Mouse (Mus musculus) small intestine, adult 2 months (tissue): ENCODE results near the gene Mta2. TPM values are rescaled to one million over a fixed set of nuclear protein-coding genes. Genes with fewer than 3 reads are reported as not detected.

Experiments
- H3K27ac ChIP-seq: fragments of 200-500 bp; 2 replicates; pipeline ENCODE4 v1.5.1; 2012; ENCODE audit warnings: low read depth, low read length, control low read depth, inconsistent platforms; ENCODE audit not compliant: insufficient read depth
- H3K27me3 ChIP-seq: fragments of 200-500 bp; 2 replicates; pipeline ENCODE4 v1.6.1; 2012; ENCODE audit warnings: mild to moderate bottlenecking, moderate library complexity, low read length, inconsistent platforms; ENCODE audit not compliant: control insufficient read depth, insufficient read depth
- H3K36me3 ChIP-seq: fragments of 200-500 bp; 2 replicates; pipeline ENCODE4 v1.6.1; 2012; ENCODE audit warnings: mild to moderate bottlenecking, low read length, control low read depth, inconsistent platforms; ENCODE audit not compliant: control insufficient read depth, insufficient read depth
- H3K4me1 ChIP-seq: fragments of 200-500 bp; 2 replicates; pipeline ENCODE4 v1.6.1; 2012; ENCODE audit warnings: low read length, inconsistent platforms, mixed read lengths; ENCODE audit not compliant: control insufficient read depth, insufficient read depth, insufficient read length
- H3K4me3 ChIP-seq: fragments of 200-500 bp; 2 replicates; pipeline ENCODE4 v1.5.1; 2012; ENCODE audit warnings: low read depth, mild to moderate bottlenecking, control low read depth, inconsistent platforms, low read length, moderate library complexity
- CTCF ChIP-seq: fragments of 200-500 bp; IDR thresholded peaks from 2 replicates; pipeline ENCODE4 v1.5.1; 2012; ENCODE audit warnings: low read depth, mild to moderate bottlenecking, control low read depth, inconsistent platforms, low read length, moderate library complexity, mixed read lengths; ENCODE audit not compliant: insufficient replicate concordance, insufficient read length; ENCODE audit errors: extremely low read depth
- POLR2A ChIP-seq: fragments of 200-500 bp; IDR thresholded peaks from 2 replicates; pipeline ENCODE4 v1.6.1; 2012; ENCODE audit warnings: low read depth, mild to moderate bottlenecking, control low read depth, inconsistent platforms, low read length, moderate library complexity
- WGBS: fragments of 180-500 bp; shearing (Covaris S2); methylation state at CpG from one replicate; pipeline ENCODE4 v1.1.7; 2018; 5-methylcytosine and 5-hydroxymethylcytosine counted together
- polyA plus RNA-seq: library from polyadenylated mRNA; depleted of rRNA; stranded (reverse); fragments of >200 nt; gene quantifications from 2 replicates; pipeline ENCODE4 v1.2.3, GENCODE M21; 2012

Gene Mta2
- polyA plus RNA-seq, 1 experiment = 21.7 TPM

DNA sequence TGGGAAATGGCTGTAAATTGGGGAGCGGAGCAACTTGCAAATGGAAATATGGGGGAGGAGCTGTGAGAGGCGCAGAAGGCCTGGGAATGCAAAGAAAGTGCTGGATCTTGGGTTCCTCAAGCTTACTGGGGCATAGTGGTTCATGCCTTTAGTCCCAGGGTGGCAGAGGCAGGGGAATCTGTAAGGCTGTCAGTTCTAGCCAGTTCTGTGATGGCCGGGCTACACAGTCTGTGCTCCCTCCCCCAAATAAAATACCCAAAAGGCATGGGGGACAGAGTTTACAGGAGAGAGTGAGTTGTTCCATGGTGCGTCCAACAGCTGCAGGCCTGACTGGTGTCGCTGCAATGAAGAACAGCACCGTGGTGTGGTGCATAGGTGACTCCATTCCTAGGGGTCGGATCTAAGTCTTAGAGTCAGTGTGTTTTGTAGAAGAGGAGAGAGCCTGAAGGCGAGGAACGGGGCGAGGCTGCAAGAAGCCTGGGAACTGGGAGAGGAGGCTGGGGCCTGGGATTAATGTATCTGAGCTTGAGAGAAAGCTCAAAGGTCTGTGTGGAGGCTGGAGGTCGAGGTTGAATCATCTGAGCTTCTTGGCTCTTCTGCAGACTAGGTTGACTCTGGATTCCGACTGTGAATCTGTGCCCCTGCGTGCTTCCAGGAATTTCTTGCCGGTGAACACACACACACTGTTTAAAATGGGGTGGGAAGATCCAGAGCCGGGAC lies 46.8 kb downstream of the Mta2 start:
- peaks cover 1% of the 10 kb centered on the region; the same call in 1 of the 2 replicates for H3K36me3 ChIP-seq
- peak overlapping the region; percentile 94 for H3K27ac ChIP-seq
- peak overlapping the region; percentile 73 for H3K4me3 ChIP-seq
- H3K4me1 ChIP-seq = peaks cover 48% of the 10 kb centered on the region
- 41% methylated on average over 15 of the region's 15 CpGs for WGBS
- H3K27me3 ChIP-seq = no peaks in the 10 kb centered on the region
- TF ChIP-seq POLR2A = no peak
- TF ChIP-seq CTCF = peak; percentile 7; the same call in 1 of the 2 replicates

GRCm38 (mm10) chr19:8989066-8989566 lies 47.4 kb downstream of the Mta2 start, which contains the start of gene Ahnak:
Gene Ahnak (plus strand): TSS chr19:8989284.
- peaks cover 43% of the 10 kb centered on the region for H3K4me1 ChIP-seq
- no peaks in the 10 kb centered on the region for H3K27me3 ChIP-seq
- H3K36me3 ChIP-seq = peaks cover 1% of the 10 kb centered on the region; the same call in 1 of the 2 replicates
- under 1% methylated on average over 42 of the region's 42 CpGs for WGBS
- peak within 1 kb of the TSS; percentile 94 for H3K27ac ChIP-seq
- H3K4me3 ChIP-seq = peak within 1 kb of the TSS; percentile 73
- TF ChIP-seq POLR2A (peak; percentile 92), CTCF (no peak)

DNA sequence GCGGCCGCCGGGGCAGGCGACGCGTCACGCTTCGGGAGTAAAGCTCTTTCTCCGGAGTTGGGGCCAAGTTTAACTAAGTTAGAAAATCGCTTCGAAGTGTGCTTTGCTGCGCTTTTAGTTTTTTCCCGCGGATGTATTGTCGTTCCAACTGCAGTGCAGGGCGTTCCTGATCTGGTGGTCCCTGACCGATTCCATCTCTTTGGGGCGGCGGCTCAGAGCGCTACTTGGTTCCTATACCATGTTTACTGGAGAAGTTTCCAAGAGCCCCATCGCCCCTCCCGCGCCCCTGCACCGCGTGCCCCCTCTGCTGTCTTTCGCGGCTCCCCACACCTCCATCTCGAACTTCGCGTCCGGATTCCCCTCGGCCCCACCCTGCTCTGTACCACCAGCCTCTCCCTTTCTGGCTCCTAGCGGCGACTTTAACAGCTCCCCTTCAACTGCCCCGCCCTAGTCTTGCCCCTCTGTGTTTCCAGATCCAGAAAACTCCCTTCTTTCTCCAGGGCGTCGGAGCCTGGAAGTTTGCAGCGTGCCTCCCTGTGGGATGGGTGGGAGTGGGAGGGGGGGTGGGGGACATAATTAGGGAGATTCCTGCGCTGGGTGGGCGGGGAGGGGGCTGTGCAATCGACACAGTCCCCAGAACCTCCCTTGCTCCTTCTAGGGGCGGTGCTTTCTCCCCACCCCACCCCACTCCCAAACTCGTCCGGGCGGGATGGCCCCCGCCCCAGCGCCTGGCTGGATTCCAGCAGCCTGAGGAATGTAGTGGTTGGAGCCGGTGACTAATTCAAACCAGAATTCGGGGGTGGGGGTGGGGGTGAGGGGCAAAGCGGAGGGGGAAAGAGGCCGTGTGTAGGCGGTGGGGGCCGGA lies 48.1 kb downstream of the Mta2 start:
- Histone ChIP-seq H3K27ac (peak overlapping the region; percentile 94), H3K4me1 (peaks cover 39% of the 10 kb centered on the region), H3K36me3 (peaks cover 1% of the 10 kb centered on the region; the same call in 1 of the 2 replicates), H3K27me3 (no peaks in the 10 kb centered on the region), H3K4me3 (peak overlapping the region; percentile 73)
- WGBS = under 1% methylated on average over 53 of the region's 53 CpGs
- TF ChIP-seq CTCF = no peak; the same call in 1 of the 2 replicates
- TF ChIP-seq POLR2A = no peak; the same call in 1 of the 2 replicates

DNA sequence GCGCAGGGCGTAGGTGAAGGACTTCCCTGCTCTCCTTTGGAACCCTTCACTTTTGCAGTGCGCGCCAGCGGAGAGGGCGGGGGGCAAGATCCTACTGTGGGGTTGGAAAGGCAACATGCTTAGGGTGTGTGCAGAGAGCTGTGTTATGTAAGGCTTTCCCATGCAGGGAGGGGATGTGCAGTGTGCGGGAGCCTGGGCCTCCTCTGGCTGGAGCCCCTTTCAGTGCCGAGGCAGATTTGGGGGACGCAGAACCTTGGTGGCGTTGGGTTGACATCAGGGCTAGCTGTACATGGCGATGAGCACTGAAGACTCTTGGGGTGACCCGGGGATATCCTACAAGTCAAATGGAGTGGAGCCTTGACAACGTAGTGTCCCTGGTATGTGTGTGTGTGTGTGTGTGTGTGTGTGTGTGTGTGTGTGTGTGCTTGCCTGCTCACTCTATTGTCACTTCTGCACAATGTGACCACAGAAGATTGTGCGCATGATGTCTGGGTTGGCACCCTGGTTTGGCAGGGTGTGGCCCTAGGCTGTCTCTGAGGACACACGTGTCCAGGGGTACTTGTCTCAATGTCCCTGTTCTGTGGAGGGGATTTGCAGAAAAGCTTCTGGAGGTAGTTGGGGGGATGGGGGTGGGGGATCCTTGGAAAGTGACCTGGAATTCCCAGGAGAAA lies 48.9 kb downstream of the Mta2 start:
- peak overlapping the region; percentile 73 for H3K4me3 ChIP-seq
- 29% methylated on average over 15 of the region's 15 CpGs for WGBS
- no peak for TF ChIP-seq CTCF
- TF ChIP-seq POLR2A = 0 out of 2 replicates have a peak, but pooled peaks have one; percentile 16
- peaks cover 39% of the 10 kb centered on the region for H3K4me1 ChIP-seq
- peaks cover 1% of the 10 kb centered on the region; the same call in 1 of the 2 replicates for H3K36me3 ChIP-seq
- H3K27ac ChIP-seq = peak overlapping the region; percentile 88
- no peaks in the 10 kb centered on the region for H3K27me3 ChIP-seq

- H3K27ac ChIP-seq = peak overlapping the region; percentile 88
- peaks cover 43% of the 10 kb centered on the region for H3K4me1 ChIP-seq
- H3K4me3 ChIP-seq = peak overlapping the region; percentile 53
- 74% methylated on average over 4 of the region's 4 CpGs for WGBS
- peaks cover 1% of the 10 kb centered on the region; the same call in 1 of the 2 replicates for H3K36me3 ChIP-seq
- no peaks in the 10 kb centered on the region for H3K27me3 ChIP-seq
- TF ChIP-seq CTCF (no peak), POLR2A (no peak)
Measured at GRCm38 (mm10) chr19:8991245-8991870, 49.7 kb downstream of the Mta2 start.
